Comparison of ENCODE assay signal across 34 mouse cellular contexts in the genomic region with DNA sequence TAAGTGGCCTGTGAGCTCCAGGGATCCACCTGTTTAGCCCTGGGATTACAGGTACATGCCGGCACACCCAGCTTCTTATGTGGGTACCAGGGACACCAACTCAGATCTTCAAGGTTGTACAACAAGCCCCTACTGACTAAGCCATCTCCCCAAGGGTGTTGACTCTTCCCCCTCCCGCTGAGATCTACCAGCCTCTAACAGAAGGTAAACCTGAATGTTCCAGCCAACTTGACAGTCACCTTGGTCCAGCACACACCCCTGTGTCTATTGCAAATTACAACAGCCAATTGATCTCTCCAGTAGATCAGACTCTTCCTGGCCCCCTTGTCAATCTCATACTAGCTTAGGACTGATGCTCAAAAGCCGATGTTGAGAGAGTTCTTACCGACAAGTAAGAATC.
"Had no signal": no experiment of that assay in that cellular context is flagged by ENCODE, and none has a peak within 500 bp of the region (broad histone marks: within the 10 kb centered on the region; RNA-seq: fewer than 3 reads in every experiment).

No protein-coding gene starts in this region.

- H3K4me3 ChIP-seq: heart, embryonic 12.5 days; heart, embryonic 13.5 days; heart, embryonic 15.5 days; hindbrain, embryonic 12.5 days; hindbrain, embryonic 13.5 days; hindbrain, embryonic 15.5 days; intestine, embryonic 15.5 days; kidney, embryonic 15.5 days; layer of hippocampus, adult 2 months; left cerebral cortex, adult 2 months had no signal

- H3K27ac ChIP-seq: heart, embryonic 13.5 days; heart, embryonic 15.5 days; hindbrain, embryonic 10.5 days; hindbrain, embryonic 12.5 days; hindbrain, embryonic 13.5 days; hindbrain, embryonic 14.5 days; hindbrain, embryonic 15.5 days; hindbrain, postnatal 0 days; intestine, embryonic 15.5 days; kidney, embryonic 15.5 days; kidney, postnatal 0 days; layer of hippocampus, adult 2 months; left cerebral cortex, adult 2 months had no signal

- H3K9ac ChIP-seq: heart, embryonic 12.5 days; heart, embryonic 13.5 days; heart, embryonic 15.5 days; hindbrain, embryonic 12.5 days; hindbrain, embryonic 13.5 days; hindbrain, embryonic 14.5 days; hindbrain, embryonic 15.5 days; intestine, embryonic 15.5 days; kidney, embryonic 15.5 days had no signal

- ATAC-seq: hindbrain, postnatal 0 days; inflammation-experienced regulatory T-cells, adult 6 months; intestine, embryonic 15.5 days; intestine, embryonic 16.5 days; intestine, postnatal 0 days had no signal

- H3K27me3 ChIP-seq: heart, embryonic 12.5 days; heart, embryonic 15.5 days; hindbrain, embryonic 12.5 days; hindbrain, embryonic 15.5 days had no signal

- H3K4me2 ChIP-seq: heart, embryonic 11.5 days; heart, embryonic 13.5 days; heart, embryonic 15.5 days; intestine, embryonic 15.5 days had no signal

- DNase-seq: heart, postnatal 10 days; heart, postnatal 14 days; heart, postnatal 36 days; heart, postnatal 4 days; kidney, adult 11 months; kidney, adult 18-20 months; kidney, adult 2 months; kidney, adult 8-10 months; kidney, adult 9 months; kidney, postnatal 10 days; kidney, postnatal 14 days; kidney, postnatal 25 days; kidney, postnatal 36 days; kidney, postnatal 4 days; layer of hippocampus, adult 9-11 months; layer of hippocampus, postnatal 36 days had no signal

- H3K36me3 ChIP-seq: heart, embryonic 12.5 days; heart, embryonic 13.5 days; heart, embryonic 15.5 days; hindbrain, embryonic 10.5 days; hindbrain, embryonic 12.5 days; hindbrain, embryonic 13.5 days; hindbrain, embryonic 15.5 days; intestine, embryonic 15.5 days; kidney, embryonic 15.5 days had no signal

- H3K9me3 ChIP-seq: heart, embryonic 12.5 days; heart, embryonic 13.5 days; heart, embryonic 15.5 days; hindbrain, embryonic 10.5 days; hindbrain, embryonic 12.5 days; hindbrain, embryonic 13.5 days; hindbrain, embryonic 15.5 days; intestine, embryonic 15.5 days; kidney, embryonic 15.5 days had no signal
